Mouse (Mus musculus) sigmoid colon, adult 10 weeks (tissue): ENCODE results near the gene Bfsp1. TPM values are rescaled to one million over a fixed set of nuclear protein-coding genes. Genes with fewer than 3 reads are reported as not detected.

Experiments
- polyA plus RNA-seq: library from polyadenylated mRNA; stranded (reverse); fragments of 350-450 nt; fragmentation: Illumina TruSeq; extraction: RNeasy Lipid Tissue Mini Kit (QIAGEN cat#74804); gene quantifications from one replicate; pipeline ENCODE4 v1.2.3, GENCODE M21; 2014; ENCODE audit warnings: low read depth, low replicate concordance

The Bfsp1 gene
- 1.4 TPM for polyA plus RNA-seq

GRCm38 (mm10) chr2:143862484-143863231 is at the start of gene Bfsp1:
Gene Bfsp1, minus strand, starts transcription at chr2:143863173.

Other genes with a start within 250 kb of the Bfsp1 start
- gene Dstn, start 52.1 kb upstream of the Bfsp1 start, polyA plus RNA-seq = 4,459 TPM
- 212 TPM for gene Rrbp1, start 148.1 kb upstream of the Bfsp1 start, polyA plus RNA-seq
- gene Banf2, start 169.9 kb upstream of the Bfsp1 start, polyA plus RNA-seq = not detected